In genomic region chr2:38547793-38548517, GRCm38 (mm10) we compare ENCODE assay signal across 16 mouse cellular contexts. TPM values are rescaled to one million over a fixed set of nuclear protein-coding genes. Genes with fewer than 3 reads are reported as not detected.
A peak's percentile ranks its signal among the peaks of the same experiment; 100 is the strongest.
DNase-seq lines count a peak whose midpoint lies in the region; ATAC-seq and TF ChIP-seq lines count a peak whose summit lies in the region.
"Had no signal": no experiment of that assay in that cellular context is flagged by ENCODE, and none has a peak within 500 bp of the region (broad histone marks: within the 10 kb centered on the region; RNA-seq: fewer than 3 reads in every experiment).

No protein-coding gene starts in this region.

- no peak for TF ChIP-seq CTCF in E14TG2a.4 (conservative IDR thresholded peaks at IDR 0.05; ENCODE audit: low read length)

- peaks cover 51% of the 10 kb centered on the region for H3K4me1 ChIP-seq in midbrain, embryonic 10.5 days
- no peaks in the 10 kb centered on the region; the same call in 1 of the 2 replicates for H3K4me1 ChIP-seq in midbrain, embryonic 16.5 days (ENCODE audit: control insufficient read depth, insufficient read depth, low read length)
- H3K4me1 ChIP-seq in E14TG2a.4 (replicated peaks; ENCODE audit: low read depth, low read length), result peaks cover 100% of the 10 kb centered on the region
- H3K4me1 ChIP-seq: megakaryocyte, embryonic 14.5 days had no signal

- no peak for ATAC-seq in midbrain, embryonic 16.5 days
- ATAC-seq: Patski had no signal

- 50% methylated on average over 11 of the region's 11 CpGs for WGBS in midbrain, embryonic 10.5 days
- whole genome bisulfite sequencing in midbrain, embryonic 16.5 days, result 33% methylated on average over 11 of the region's 11 CpGs

- no peaks in the 10 kb centered on the region for H3K9me3 ChIP-seq in midbrain, embryonic 10.5 days (replicated peaks)
- no peaks in the 10 kb centered on the region for H3K9me3 ChIP-seq in midbrain, embryonic 16.5 days (replicated peaks; ENCODE audit: control insufficient read depth, low read length, poor library complexity, severe bottlenecking)
- H3K9me3 ChIP-seq in E14TG2a.4 (ENCODE audit: low read length), result no peaks in the 10 kb centered on the region
- H3K9me3 ChIP-seq: heart, embryonic 15.5 days; stomach, embryonic 15.5 days had no signal

- no peak overlapping the region for H3K4me2 ChIP-seq in midbrain, embryonic 16.5 days (ENCODE audit: low read length)
- H3K4me2 ChIP-seq: heart, embryonic 15.5 days; stomach, embryonic 15.5 days had no signal

- H3K27me3 ChIP-seq in midbrain, embryonic 10.5 days (ENCODE audit: low read depth, poor library complexity, severe bottlenecking), result no peaks in the 10 kb centered on the region
- H3K27me3 ChIP-seq in midbrain, embryonic 16.5 days (ENCODE audit: control insufficient read depth, insufficient read depth, low read depth, low read length), result no peaks in the 10 kb centered on the region
- H3K27me3 ChIP-seq in E14TG2a.4 (ENCODE audit: insufficient read depth, low read length), result no peaks in the 10 kb centered on the region
- H3K27me3 ChIP-seq: CH12.LX; heart, embryonic 15.5 days; Patski; stomach, embryonic 15.5 days had no signal

- DNase-seq in midbrain, embryonic 10.5 days (ENCODE audit: low spot score), result no peak
- peak; percentile 4 for DNase-seq in T-cell, adult 2 months (ENCODE audit: low spot score)
- peak; percentile 48 for DNase-seq in induced T-regulatory cell, adult 2 months (ENCODE audit: low read depth)
- DNase-seq in right cerebral cortex, postnatal 36 days (ENCODE audit: low spot score in 2 of 2), result no peak
- DNase-seq in lung, postnatal 25 days (ENCODE audit: low spot score), result no peak
- DNase-seq: cerebellum, adult 9-11 months; kidney, postnatal 4 days; lung, postnatal 10 days; right cerebral cortex, adult 18-20 months had no signal

- peak overlapping the region; percentile 78 for H3K27ac ChIP-seq in midbrain, embryonic 10.5 days (replicated peaks)
- no peak overlapping the region for H3K27ac ChIP-seq in midbrain, embryonic 16.5 days (ENCODE audit: low read length)
- H3K27ac ChIP-seq: heart, embryonic 15.5 days; stomach, embryonic 15.5 days had no signal

- no peak overlapping the region for H3K4me3 ChIP-seq in midbrain, embryonic 10.5 days
- no peak overlapping the region for H3K4me3 ChIP-seq in midbrain, embryonic 16.5 days (ENCODE audit: low read depth, low read length)
- 0 out of 2 replicates have a peak overlapping the region, but pooled peaks have one; percentile 26 for H3K4me3 ChIP-seq in E14TG2a.4 (replicated peaks; ENCODE audit: low read length)
- H3K4me3 ChIP-seq: heart, embryonic 15.5 days; megakaryocyte, embryonic 14.5 days; stomach, embryonic 15.5 days had no signal

- H3K9ac ChIP-seq in midbrain, embryonic 16.5 days (ENCODE audit: low read depth, low read length), result no peak overlapping the region
- H3K9ac ChIP-seq: heart, embryonic 15.5 days; stomach, embryonic 15.5 days had no signal

- H3K36me3 ChIP-seq in midbrain, embryonic 10.5 days, result peaks cover 31% of the 10 kb centered on the region
- H3K36me3 ChIP-seq in midbrain, embryonic 16.5 days (ENCODE audit: control insufficient read depth, insufficient read depth, low read length), result no peaks in the 10 kb centered on the region
- peaks cover 9% of the 10 kb centered on the region for H3K36me3 ChIP-seq in E14TG2a.4 (ENCODE audit: insufficient read depth, low read length)

RNA-seq across cellular contexts. Expression of gene Nek6, which starts 36.5 kb away (rescaled TPM):
- 87.4 and 96.9 TPM in 2 replicates for polyA plus RNA-seq in midbrain, embryonic 10.5 days (2016; fragmentation: Nextera tagmentation; extraction: Ambion mirVana)
- 52.3 and 56.8 TPM in 2 replicates for polyA plus RNA-seq in midbrain, embryonic 16.5 days (2015; fragmentation: Nextera tagmentation; extraction: Ambion mirVana)

Comparison
In these comparisons a context has a peak if more than half of its experiments do, and no peak if none do; other contexts are left out.
1. DNase-seq: peak in T-cell, adult 2 months (single experiment) and induced T-regulatory cell, adult 2 months (single experiment); none in midbrain, embryonic 10.5 days (single experiment), right cerebral cortex, postnatal 36 days (0 of 2) and lung, postnatal 25 days (single experiment).